Mouse (Mus musculus): ENCODE data around the gene Rtn4ip1. TPM values are rescaled to one million over a fixed set of nuclear protein-coding genes. Genes with fewer than 3 reads are reported as not detected.

Rtn4ip1 gene
- polyA plus RNA-seq, 1 experiment, result not detected

DNA sequence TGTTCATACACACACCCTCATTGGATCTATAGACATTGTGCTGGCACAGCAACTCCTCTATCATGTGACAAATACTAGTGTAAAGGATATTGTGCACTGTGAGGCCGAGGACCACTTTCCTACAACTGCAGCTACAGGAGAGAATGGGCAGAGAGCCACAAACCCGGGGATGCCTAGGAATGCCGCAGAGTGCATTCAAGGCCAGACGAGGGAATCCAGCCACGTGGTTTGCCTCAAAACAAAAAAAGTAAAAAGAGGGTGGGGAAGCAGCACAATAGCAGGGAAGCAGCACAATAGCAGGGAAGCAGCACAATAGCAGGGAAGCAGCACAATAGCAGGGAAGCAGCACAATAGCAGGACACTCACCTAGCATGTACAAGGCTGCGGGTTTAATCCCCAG lies 91.6 kb downstream of the Rtn4ip1 start:
- 20% methylated on average over 6 of the region's 6 CpGs for WGBS
- TF ChIP-seq POLR2A (IDR thresholded peaks at IDR 0.05; ENCODE audit: insufficient read depth, low read depth, low read length), result no peak
- TF ChIP-seq CTCF (IDR thresholded peaks at IDR 0.05; ENCODE audit: insufficient read depth, low read depth, low read length), result no peak
- Histone ChIP-seq H3K27ac (ENCODE audit: insufficient read depth, low read depth, low read length) (no peak overlapping the region), H3K4me3 (ENCODE audit: insufficient read depth, low read depth, low read length) (no peak overlapping the region), H3K4me1 (ENCODE audit: control insufficient read depth, insufficient read depth, low read length) (peaks cover 5% of the 10 kb centered on the region)

- Histone ChIP-seq H3K4me3 (ENCODE audit: insufficient read depth, low read depth, low read length) (no peak overlapping the region), H3K4me1 (ENCODE audit: control insufficient read depth, insufficient read depth, low read length) (peaks cover 12% of the 10 kb centered on the region), H3K27ac (ENCODE audit: insufficient read depth, low read depth, low read length) (no peak overlapping the region)
- TF ChIP-seq CTCF (IDR thresholded peaks at IDR 0.05; ENCODE audit: insufficient read depth, low read depth, low read length) (no peak), POLR2A (IDR thresholded peaks at IDR 0.05; ENCODE audit: insufficient read depth, low read depth, low read length) (no peak)
- 81% methylated on average over 10 of the region's 10 CpGs for WGBS
Observed at GRCm38 (mm10) chr10:43995858-43996650, 94.4 kb downstream of the Rtn4ip1 start.

- peaks cover 12% of the 10 kb centered on the region for H3K4me1 ChIP-seq (ENCODE audit: control insufficient read depth, insufficient read depth, low read length)
- no peak for TF ChIP-seq POLR2A (IDR thresholded peaks at IDR 0.05; ENCODE audit: insufficient read depth, low read depth, low read length)
- TF ChIP-seq CTCF (IDR thresholded peaks at IDR 0.05; ENCODE audit: insufficient read depth, low read depth, low read length), result no peak
- H3K27ac ChIP-seq (ENCODE audit: insufficient read depth, low read depth, low read length), result no peak overlapping the region
- H3K4me3 ChIP-seq (ENCODE audit: insufficient read depth, low read depth, low read length), result no peak overlapping the region
- 95% methylated on average over 10 of the region's 10 CpGs for WGBS
Observed at GRCm38 (mm10) chr10:43997276-43997675, 95.7 kb downstream of the Rtn4ip1 start.

DNA sequence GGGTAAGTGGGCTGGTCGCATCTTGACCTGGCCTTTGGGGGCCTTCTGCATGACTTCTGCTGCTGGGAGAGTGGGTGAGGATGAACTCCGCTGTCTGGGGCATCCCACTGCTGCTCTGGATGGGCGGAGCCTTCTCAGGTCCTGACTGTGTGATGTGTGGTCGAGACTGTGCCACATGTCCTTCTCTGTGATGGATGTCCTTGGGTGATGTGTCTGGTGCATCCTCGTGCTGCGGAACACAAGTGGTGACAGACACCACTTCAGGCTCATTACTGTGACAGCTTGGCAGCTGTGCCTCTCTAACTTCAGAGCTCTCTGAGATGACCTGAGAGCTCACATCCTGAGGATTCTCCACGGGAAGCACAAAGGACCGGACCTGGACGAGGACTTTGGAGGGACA lies 96.4 kb downstream of the Rtn4ip1 start:
- no peak overlapping the region for H3K27ac ChIP-seq (ENCODE audit: insufficient read depth, low read depth, low read length)
- no peak for TF ChIP-seq POLR2A (IDR thresholded peaks at IDR 0.05; ENCODE audit: insufficient read depth, low read depth, low read length)
- no peak for TF ChIP-seq CTCF (IDR thresholded peaks at IDR 0.05; ENCODE audit: insufficient read depth, low read depth, low read length)
- H3K4me3 ChIP-seq (ENCODE audit: insufficient read depth, low read depth, low read length), result no peak overlapping the region
- whole genome bisulfite sequencing, result 93% methylated on average over 9 of the region's 9 CpGs
- H3K4me1 ChIP-seq (ENCODE audit: control insufficient read depth, insufficient read depth, low read length), result peaks cover 12% of the 10 kb centered on the region

GRCm38 (mm10) chr10:43998503-43999082 lies 97.0 kb downstream of the Rtn4ip1 start:
- WGBS, result 67% methylated on average over 8 of the region's 8 CpGs
- no peak for TF ChIP-seq POLR2A (IDR thresholded peaks at IDR 0.05; ENCODE audit: insufficient read depth, low read depth, low read length)
- no peak for TF ChIP-seq CTCF (IDR thresholded peaks at IDR 0.05; ENCODE audit: insufficient read depth, low read depth, low read length)
- peaks cover 14% of the 10 kb centered on the region for H3K4me1 ChIP-seq (ENCODE audit: control insufficient read depth, insufficient read depth, low read length)
- no peak overlapping the region for H3K4me3 ChIP-seq (ENCODE audit: insufficient read depth, low read depth, low read length)
- no peak overlapping the region for H3K27ac ChIP-seq (ENCODE audit: insufficient read depth, low read depth, low read length)

DNA sequence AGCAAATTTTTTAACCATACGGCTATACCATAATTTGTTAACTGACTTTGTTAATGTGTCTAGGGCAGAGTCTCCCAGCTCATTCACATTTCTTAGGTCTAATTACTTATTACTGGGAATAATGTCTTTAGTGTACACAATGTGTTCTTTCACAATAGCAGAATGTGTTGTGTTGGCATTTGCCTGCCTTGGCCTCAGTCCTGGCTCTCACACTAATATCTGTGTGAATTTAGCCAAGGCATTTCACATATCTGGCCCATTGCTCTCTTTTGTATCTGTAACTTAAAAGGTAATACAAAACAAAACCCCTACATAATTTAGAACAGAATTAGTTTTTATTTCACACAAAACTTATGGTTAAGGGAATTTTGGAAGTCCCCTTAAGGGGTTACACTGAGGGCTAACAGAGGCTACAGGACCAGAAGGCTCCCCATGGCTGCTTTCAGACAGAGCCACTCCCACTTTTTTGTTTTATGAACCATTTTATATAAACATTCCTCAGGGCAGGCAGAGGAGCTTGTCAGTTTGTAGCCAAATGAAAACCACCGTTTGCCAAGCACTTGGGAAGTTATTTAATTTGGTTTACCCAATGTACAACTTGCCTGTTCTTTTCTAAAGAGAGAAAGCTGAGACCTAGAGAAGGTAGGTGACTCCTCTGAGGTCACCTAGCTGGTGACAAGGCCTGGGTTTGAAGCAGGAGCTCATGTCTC lies 98.7 kb downstream of the Rtn4ip1 start:
- no peak for TF ChIP-seq CTCF (IDR thresholded peaks at IDR 0.05; ENCODE audit: insufficient read depth, low read depth, low read length)
- TF ChIP-seq POLR2A (IDR thresholded peaks at IDR 0.05; ENCODE audit: insufficient read depth, low read depth, low read length), result no peak
- WGBS, result 71% methylated on average over 2 of the region's 2 CpGs
- peaks cover 23% of the 10 kb centered on the region for H3K4me1 ChIP-seq (ENCODE audit: control insufficient read depth, insufficient read depth, low read length)
- H3K4me3 ChIP-seq (ENCODE audit: insufficient read depth, low read depth, low read length), result no peak overlapping the region
- no peak overlapping the region for H3K27ac ChIP-seq (ENCODE audit: insufficient read depth, low read depth, low read length)

DNA sequence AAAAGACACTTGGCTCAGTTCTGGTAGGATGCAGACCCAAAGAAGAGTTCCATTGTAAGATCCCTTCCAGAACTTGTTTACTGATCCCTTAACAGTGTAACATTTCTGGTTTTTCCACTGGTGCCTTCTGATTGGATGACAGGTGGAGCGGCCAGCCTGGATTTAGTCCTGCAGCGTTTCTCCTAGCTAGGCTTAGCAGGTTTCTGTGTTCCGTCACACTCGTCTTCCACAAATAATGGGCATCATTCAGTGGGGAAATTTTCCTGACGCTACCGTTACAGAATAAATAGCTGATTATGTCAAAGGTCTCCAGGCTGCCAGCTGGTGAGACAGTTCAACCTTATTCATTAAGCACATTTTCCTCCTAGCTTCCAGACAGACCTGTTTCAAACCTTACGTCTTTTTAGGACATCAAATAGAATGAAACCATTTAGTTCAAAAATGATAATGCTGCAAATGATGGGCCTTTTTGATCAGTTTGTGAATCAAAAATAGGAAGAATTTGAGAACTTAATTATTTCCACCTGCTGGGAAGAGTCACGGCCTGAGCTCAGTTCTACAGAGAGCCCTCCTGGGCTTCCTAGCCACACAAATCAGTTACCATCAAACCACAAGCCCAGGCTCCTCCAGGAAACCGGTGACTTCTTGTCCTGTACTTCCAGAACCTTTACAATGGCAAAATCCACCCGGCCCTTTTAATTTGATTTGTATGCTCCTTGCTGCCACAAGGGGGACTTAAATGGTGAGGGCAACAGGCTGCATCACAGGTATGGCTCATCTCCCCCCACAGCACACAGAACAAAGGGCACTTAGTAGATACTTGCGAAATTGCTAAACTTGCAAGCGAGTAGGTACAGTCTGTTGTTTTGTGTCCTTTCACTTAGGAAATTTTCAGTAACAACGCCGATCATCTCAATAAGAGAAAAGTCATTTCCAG lies 100.7 kb downstream of the Rtn4ip1 start:
- 56% methylated on average over 14 of the region's 14 CpGs for WGBS
- TF ChIP-seq CTCF (IDR thresholded peaks at IDR 0.05; ENCODE audit: insufficient read depth, low read depth, low read length) (no peak), POLR2A (IDR thresholded peaks at IDR 0.05; ENCODE audit: insufficient read depth, low read depth, low read length) (no peak)

DNA sequence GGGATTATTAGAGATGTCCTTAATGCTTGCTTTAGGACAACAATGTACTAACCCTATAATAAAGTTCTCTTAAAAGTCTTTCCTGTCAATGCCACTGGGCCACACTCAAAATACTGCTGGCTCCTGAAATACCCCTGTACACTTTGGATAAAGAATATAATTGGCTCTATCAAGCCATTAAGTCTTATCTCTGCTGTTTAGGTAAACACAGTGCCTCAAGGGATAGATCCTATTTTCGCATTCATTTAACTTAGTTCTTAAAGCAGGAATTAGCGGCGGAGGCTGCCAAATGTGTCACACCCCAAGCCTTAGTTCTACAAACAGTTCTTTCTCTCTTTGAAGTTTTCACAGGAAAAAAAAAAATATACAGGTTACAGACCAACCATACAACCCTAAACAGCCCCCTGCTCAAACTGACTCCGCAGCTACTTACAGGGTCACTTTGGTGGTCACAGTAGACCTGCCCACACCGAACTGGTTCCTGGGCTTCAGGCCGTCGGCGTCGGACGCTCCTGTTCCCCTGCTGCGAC lies 101.5 kb downstream of the Rtn4ip1 start:
- Histone ChIP-seq H3K4me3 (ENCODE audit: insufficient read depth, low read depth, low read length) (peak overlapping the region; percentile 59), H3K4me1 (ENCODE audit: control insufficient read depth, insufficient read depth, low read length) (peaks cover 31% of the 10 kb centered on the region), H3K27ac (ENCODE audit: insufficient read depth, low read depth, low read length) (no peak overlapping the region)
- no peak for TF ChIP-seq CTCF (IDR thresholded peaks at IDR 0.05; ENCODE audit: insufficient read depth, low read depth, low read length)
- TF ChIP-seq POLR2A (IDR thresholded peaks at IDR 0.05; ENCODE audit: insufficient read depth, low read depth, low read length), result no peak
- WGBS, result 5% methylated on average over 11 of the region's 11 CpGs

More for the DNA sequence above, 100.7 kb downstream of the Rtn4ip1 start:
- Histone ChIP-seq H3K4me3 (ENCODE audit: insufficient read depth, low read depth, low read length) (no peak overlapping the region), H3K27ac (ENCODE audit: insufficient read depth, low read depth, low read length) (no peak overlapping the region), H3K4me1 (ENCODE audit: control insufficient read depth, insufficient read depth, low read length) (peaks cover 33% of the 10 kb centered on the region)

Data from olfactory bulb, adult 2 months (tissue).